Mouse (Mus musculus) lung, embryonic 15.5 days (tissue): ENCODE results near the gene Ppp1r18. TPM values are rescaled to one million over a fixed set of nuclear protein-coding genes. Genes with fewer than 3 reads are reported as not detected.
A peak's percentile ranks its signal among the peaks of the same experiment; 100 is the strongest.

Experiments used
- ATAC-seq: fragments of 200-750 bp; cut with Nextera tagmentation; 2 replicates; pipeline ENCODE4 v1.8.0; 2017; ENCODE audit warnings: moderate number of reproducible peaks, borderline replicate concordance; ENCODE audit not compliant: low FRiP score, low TSS enrichment; ENCODE audit errors: extremely low read depth
- H3K27ac ChIP-seq: fragments of 300-500 bp; sonication (generic); 2 replicates; pipeline ENCODE4 v1.5.1; 2015; ENCODE audit warnings: moderate library complexity, mild to moderate bottlenecking, inconsistent platforms
- H3K27me3 ChIP-seq: fragments of 300-500 bp; sonication (generic); 2 replicates; pipeline ENCODE4 v1.6.1; 2015; ENCODE audit warnings: inconsistent platforms
- H3K36me3 ChIP-seq: fragments of 300-500 bp; sonication (generic); 2 replicates; pipeline ENCODE4 v1.6.1; 2015; ENCODE audit warnings: inconsistent platforms
- H3K4me1 ChIP-seq: fragments of 300-500 bp; sonication (generic); 2 replicates; pipeline ENCODE4 v1.6.1; 2015; ENCODE audit warnings: inconsistent platforms
- H3K4me2 ChIP-seq: fragments of 300-500 bp; sonication (generic); 2 replicates; pipeline ENCODE4 v1.6.1; 2015; ENCODE audit warnings: inconsistent platforms, mild to moderate bottlenecking, moderate library complexity
- H3K4me3 ChIP-seq: fragments of 300-500 bp; sonication (generic); 2 replicates; pipeline ENCODE4 v1.5.1; 2015; ENCODE audit warnings: mild to moderate bottlenecking, inconsistent platforms
- H3K9ac ChIP-seq: fragments of 300-500 bp; sonication (generic); 2 replicates; pipeline ENCODE4 v1.6.1; 2015; ENCODE audit warnings: inconsistent platforms
- H3K9me3 ChIP-seq: fragments of 300-500 bp; sonication (generic); 2 replicates; pipeline ENCODE4 v1.6.1; 2016; ENCODE audit warnings: inconsistent platforms
- WGBS: fragments of 180-500 bp; shearing (Covaris S2); methylation state at CpG from one replicate; pipeline ENCODE4 v1.1.7; 2015; 5-methylcytosine and 5-hydroxymethylcytosine counted together
- polyA plus RNA-seq: library from polyadenylated mRNA; unstranded; fragments of >200 nt; fragmentation: Nextera tagmentation; extraction: Ambion mirVana; gene quantifications from 2 replicates; pipeline ENCODE4 v1.2.1, GENCODE M21; 2015

The Ppp1r18 gene
- 21.3 and 23.4 TPM in 2 replicates for polyA plus RNA-seq

- no peaks in the 10 kb centered on the region for H3K27me3 ChIP-seq
- H3K4me3 ChIP-seq = peak within 1 kb of the TSS; percentile 73
- under 1% methylated on average over 48 of the region's 48 CpGs for WGBS
- no peaks in the 10 kb centered on the region for H3K9me3 ChIP-seq
- peak; percentile 73 for ATAC-seq
- H3K4me2 ChIP-seq = peak within 1 kb of the TSS; percentile 90
- no peaks in the 10 kb centered on the region for H3K36me3 ChIP-seq
- peak within 1 kb of the TSS; percentile 79 for H3K9ac ChIP-seq
- peaks cover 48% of the 10 kb centered on the region for H3K4me1 ChIP-seq
- H3K27ac ChIP-seq = peak within 1 kb of the TSS; percentile 99
These were observed at the start of gene Ppp1r18 for GRCm38 (mm10) chr17:35865481-35866280. Gene Ppp1r18, plus strand, starts transcription at chr17:35865593.

- Histone ChIP-seq H3K27ac (peak overlapping the region; percentile 55), H3K36me3 (no peaks in the 10 kb centered on the region), H3K27me3 (no peaks in the 10 kb centered on the region), H3K4me3 (no peak overlapping the region), H3K9me3 (no peaks in the 10 kb centered on the region), H3K4me2 (no peak overlapping the region), H3K4me1 (peaks cover 68% of the 10 kb centered on the region), H3K9ac (no peak overlapping the region)
- ATAC-seq = no peak
- WGBS = 36% methylated on average over 7 of the region's 7 CpGs
These were observed 49.6 kb upstream of the Ppp1r18 start for GRCm38 (mm10) chr17:35815836-35816235.

DNA sequence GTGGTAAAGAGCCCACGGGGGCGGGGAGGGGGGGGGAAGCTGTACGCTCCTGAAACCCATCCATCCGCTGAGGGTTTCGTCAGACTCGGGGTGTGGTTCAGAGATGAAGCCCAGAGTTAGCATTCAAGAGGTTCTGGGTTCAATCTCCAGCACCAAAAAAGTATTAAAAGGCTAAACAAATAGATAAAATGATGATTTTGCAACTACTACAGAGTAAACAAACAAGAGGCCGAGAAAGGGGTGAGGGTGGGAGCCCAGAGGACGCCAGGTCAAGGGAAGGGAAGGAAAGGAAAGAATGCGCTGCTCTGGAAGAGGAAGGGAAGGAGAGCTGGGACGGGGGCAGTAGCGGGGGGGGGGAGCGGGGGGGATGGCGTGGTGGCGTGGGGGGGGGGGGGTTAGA, 48.7 kb upstream of the Ppp1r18 start:
- Histone ChIP-seq H3K9me3 (no peaks in the 10 kb centered on the region), H3K4me3 (no peak overlapping the region), H3K27ac (no peak overlapping the region), H3K4me1 (peaks cover 64% of the 10 kb centered on the region), H3K4me2 (no peak overlapping the region), H3K9ac (no peak overlapping the region), H3K27me3 (no peaks in the 10 kb centered on the region), H3K36me3 (no peaks in the 10 kb centered on the region)
- WGBS = 29% methylated on average over 7 of the region's 14 CpGs
- ATAC-seq = no peak

- Histone ChIP-seq H3K9ac (no peak overlapping the region), H3K4me1 (peaks cover 63% of the 10 kb centered on the region)
- 43% methylated on average over 10 of the region's 10 CpGs for WGBS
These were observed 48.2 kb upstream of the Ppp1r18 start for GRCm38 (mm10) chr17:35817226-35817625.

DNA sequence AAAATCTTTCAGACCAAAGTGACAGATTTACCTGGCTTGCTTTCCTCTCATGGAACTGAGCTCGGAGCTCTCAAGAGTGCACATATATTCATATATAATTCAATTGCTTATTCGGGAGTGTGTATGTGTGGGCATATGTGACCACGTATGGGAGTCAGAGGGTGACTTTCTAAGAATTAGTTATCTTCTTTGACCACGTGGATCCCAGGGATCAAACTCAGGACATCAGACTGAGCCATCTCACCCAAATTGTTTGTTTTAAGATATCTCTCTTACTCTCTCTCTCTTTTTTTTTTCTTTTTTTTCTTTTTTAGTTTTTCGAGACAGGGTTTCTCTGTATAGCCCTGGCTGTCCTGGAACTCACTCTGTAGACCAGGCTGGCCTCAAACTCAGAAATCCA, 45.3 kb upstream of the Ppp1r18 start:
- ATAC-seq = no peak
- H3K27me3 ChIP-seq = no peaks in the 10 kb centered on the region
- WGBS = 70% methylated on average over 5 of the region's 5 CpGs
- no peaks in the 10 kb centered on the region for H3K36me3 ChIP-seq
- H3K4me3 ChIP-seq = no peak overlapping the region
- H3K9me3 ChIP-seq = no peaks in the 10 kb centered on the region
- peaks cover 48% of the 10 kb centered on the region for H3K4me1 ChIP-seq
- no peak overlapping the region for H3K27ac ChIP-seq
- H3K4me2 ChIP-seq = no peak overlapping the region
- H3K9ac ChIP-seq = no peak overlapping the region

More at GRCm38 (mm10) chr17:35817226-35817625, 48.2 kb upstream of the Ppp1r18 start:
- ATAC-seq = no peak
- Histone ChIP-seq H3K27me3 (no peaks in the 10 kb centered on the region), H3K9me3 (no peaks in the 10 kb centered on the region), H3K36me3 (no peaks in the 10 kb centered on the region), H3K4me2 (no peak overlapping the region), H3K4me3 (no peak overlapping the region), H3K27ac (no peak overlapping the region)

GRCm38 (mm10) chr17:35821439-35822430, 43.7 kb upstream of the Ppp1r18 start, which contains the start of gene Ier3:
Gene Ier3, plus strand, starts transcription at chr17:35821684.
- under 1% methylated on average over 62 of the region's 62 CpGs for WGBS
- H3K27me3 ChIP-seq = no peaks in the 10 kb centered on the region
- peak within 1 kb of the TSS; percentile 97 for H3K4me2 ChIP-seq
- H3K27ac ChIP-seq = peak within 1 kb of the TSS; percentile 87
- H3K9ac ChIP-seq = peak within 1 kb of the TSS; percentile 69
- peaks cover 13% of the 10 kb centered on the region for H3K36me3 ChIP-seq
- H3K4me3 ChIP-seq = peak within 1 kb of the TSS; percentile 76
- H3K4me1 ChIP-seq = peaks cover 33% of the 10 kb centered on the region
- no peaks in the 10 kb centered on the region for H3K9me3 ChIP-seq
- peak; percentile 60 for ATAC-seq

GRCm38 (mm10) chr17:35822564-35822963, 42.8 kb upstream of the Ppp1r18 start:
- Histone ChIP-seq H3K4me2 (peak overlapping the region; percentile 97), H3K36me3 (peaks cover 21% of the 10 kb centered on the region), H3K4me3 (peak overlapping the region; percentile 76), H3K27ac (peak overlapping the region; percentile 87), H3K9ac (peak overlapping the region; percentile 69), H3K9me3 (no peaks in the 10 kb centered on the region), H3K27me3 (no peaks in the 10 kb centered on the region), H3K4me1 (peaks cover 25% of the 10 kb centered on the region)
- no peak for ATAC-seq
- 3% methylated on average over 11 of the region's 11 CpGs for WGBS

- H3K4me3 ChIP-seq = peak within 1 kb of the TSS; percentile 76
- H3K27ac ChIP-seq = peak within 1 kb of the TSS; percentile 87
- WGBS = 1% methylated on average over 46 of the region's 47 CpGs
- H3K27me3 ChIP-seq = no peaks in the 10 kb centered on the region
- no peaks in the 10 kb centered on the region for H3K9me3 ChIP-seq
- H3K9ac ChIP-seq = peak within 1 kb of the TSS; percentile 69
- H3K4me1 ChIP-seq = peaks cover 24% of the 10 kb centered on the region
- peaks cover 28% of the 10 kb centered on the region for H3K36me3 ChIP-seq
- peak within 1 kb of the TSS; percentile 97 for H3K4me2 ChIP-seq
- ATAC-seq = peak; percentile 90
These were observed 42.1 kb upstream of the Ppp1r18 start, which contains the start of gene Flot1 for GRCm38 (mm10) chr17:35822964-35823937. Gene Flot1, plus strand, starts transcription at chr17:35823230.

DNA sequence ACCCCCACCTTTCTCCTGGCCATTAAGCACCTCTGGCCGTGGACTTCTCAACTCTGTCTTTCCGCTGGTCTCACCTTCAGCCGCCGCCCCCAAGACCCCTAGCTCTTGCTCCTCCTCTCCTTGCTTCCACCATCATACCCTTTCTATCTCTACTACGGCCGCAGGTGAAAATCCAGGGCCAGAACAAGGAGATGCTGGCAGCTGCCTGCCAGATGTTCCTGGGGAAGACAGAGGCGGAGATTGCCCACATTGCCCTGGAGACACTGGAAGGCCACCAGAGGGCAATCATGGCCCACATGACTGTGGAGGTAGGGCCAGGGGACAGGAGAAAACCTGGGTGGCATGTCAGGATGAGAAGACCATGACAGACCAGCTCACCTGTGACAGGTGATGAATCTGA, 41.0 kb upstream of the Ppp1r18 start:
- Histone ChIP-seq H3K27me3 (no peaks in the 10 kb centered on the region), H3K36me3 (peaks cover 28% of the 10 kb centered on the region), H3K9me3 (no peaks in the 10 kb centered on the region), H3K27ac (no peak overlapping the region), H3K4me1 (peaks cover 24% of the 10 kb centered on the region), H3K4me3 (peak overlapping the region; percentile 76; the same call in 1 of the 2 replicates), H3K4me2 (peak overlapping the region; percentile 97), H3K9ac (no peak overlapping the region; the same call in 1 of the 2 replicates)
- no peak for ATAC-seq
- WGBS = 57% methylated on average over 7 of the region's 7 CpGs

DNA sequence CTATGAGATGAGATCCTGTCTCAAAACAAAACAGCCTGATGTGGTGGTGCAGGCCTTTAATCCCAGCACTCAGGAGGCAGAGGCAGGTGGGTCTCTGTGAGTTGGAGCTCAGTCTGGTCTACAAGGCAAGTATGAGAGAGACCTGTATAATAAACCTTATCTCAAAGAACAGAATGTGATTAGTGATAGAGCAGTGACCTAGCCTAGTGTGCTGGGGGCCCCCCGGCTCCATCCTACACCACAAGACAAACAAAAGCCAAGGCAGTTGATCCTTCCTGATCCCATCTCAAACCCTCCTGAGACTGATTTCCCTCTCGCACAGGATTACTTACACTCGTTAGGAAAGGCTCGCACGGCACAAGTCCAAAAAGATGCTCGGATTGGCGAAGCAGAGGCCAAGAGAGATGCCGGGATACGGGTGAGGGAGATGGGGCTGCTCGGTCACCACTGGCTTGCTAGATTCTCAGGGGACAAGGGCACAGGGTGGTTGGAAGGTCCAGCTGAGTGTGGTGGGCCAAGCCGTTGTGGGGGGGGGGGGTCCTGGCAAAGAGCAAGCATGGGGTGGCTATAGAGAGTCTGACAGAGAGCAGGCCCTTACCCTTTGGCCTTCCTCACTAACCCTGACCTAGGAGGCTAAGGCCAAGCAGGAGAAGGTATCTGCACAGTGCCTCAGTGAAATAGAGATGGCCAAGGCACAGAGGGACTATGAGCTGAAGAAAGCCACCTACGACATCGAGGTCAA, 40.1 kb upstream of the Ppp1r18 start:
- H3K4me2 ChIP-seq = no peak overlapping the region
- WGBS = 87% methylated on average over 13 of the region's 13 CpGs
- no peak overlapping the region for H3K27ac ChIP-seq
- no peaks in the 10 kb centered on the region for H3K27me3 ChIP-seq
- H3K9ac ChIP-seq = no peak overlapping the region; the same call in 1 of the 2 replicates
- peaks cover 28% of the 10 kb centered on the region for H3K36me3 ChIP-seq
- no peaks in the 10 kb centered on the region for H3K9me3 ChIP-seq
- ATAC-seq = no peak
- H3K4me3 ChIP-seq = no peak overlapping the region
- peaks cover 29% of the 10 kb centered on the region for H3K4me1 ChIP-seq
